Mouse (Mus musculus): ENCODE measurements around the gene Olfr631.
A peak's percentile ranks its signal among the peaks of the same experiment; 100 is the strongest.

DNA sequence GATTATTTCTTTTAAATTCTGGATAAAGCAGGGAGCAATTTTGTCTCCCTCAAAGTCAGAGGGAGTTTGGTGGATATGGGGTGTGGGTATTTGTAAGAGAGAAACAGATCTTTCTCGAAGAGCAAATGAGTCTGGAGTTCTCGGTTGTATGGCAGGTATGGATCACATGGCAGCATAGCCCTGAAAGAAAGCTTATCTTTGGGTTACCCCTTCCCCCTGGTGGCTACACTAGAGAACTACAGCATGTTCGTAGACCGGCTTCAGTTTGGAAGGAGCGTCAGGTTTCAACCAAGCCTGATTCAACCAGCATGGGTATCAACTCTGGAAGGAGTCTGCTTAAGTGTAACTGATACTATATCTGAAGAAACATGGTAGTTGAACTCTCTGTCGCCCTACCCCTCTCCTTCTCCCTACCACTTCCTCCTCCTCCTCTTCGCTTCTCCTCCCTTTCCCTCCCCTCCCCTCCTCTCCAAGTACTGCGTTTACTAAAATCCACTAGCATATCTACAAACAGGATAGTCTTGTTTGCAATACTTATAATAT, 15.6 kb upstream of the Olfr631 start:
- peak; percentile 39; the same call in 1 of the 2 replicates for TF ChIP-seq CTCF (IDR thresholded peaks at IDR 0.05; ENCODE audit: control insufficient read depth, insufficient read depth, low read length)
- no peak for TF ChIP-seq POLR2A (IDR thresholded peaks at IDR 0.05; ENCODE audit: borderline replicate concordance, control insufficient read depth, low read depth, low read length)

All from bone marrow, adult 2 months (tissue).